Mouse (Mus musculus): ENCODE results near the gene Nfe2l1. TPM values are rescaled to one million over a fixed set of nuclear protein-coding genes. Genes with fewer than 3 reads are reported as not detected.

The Nfe2l1 gene
- polyA plus RNA-seq, 1 experiment from 2014 or later = 68.2 TPM

DNA sequence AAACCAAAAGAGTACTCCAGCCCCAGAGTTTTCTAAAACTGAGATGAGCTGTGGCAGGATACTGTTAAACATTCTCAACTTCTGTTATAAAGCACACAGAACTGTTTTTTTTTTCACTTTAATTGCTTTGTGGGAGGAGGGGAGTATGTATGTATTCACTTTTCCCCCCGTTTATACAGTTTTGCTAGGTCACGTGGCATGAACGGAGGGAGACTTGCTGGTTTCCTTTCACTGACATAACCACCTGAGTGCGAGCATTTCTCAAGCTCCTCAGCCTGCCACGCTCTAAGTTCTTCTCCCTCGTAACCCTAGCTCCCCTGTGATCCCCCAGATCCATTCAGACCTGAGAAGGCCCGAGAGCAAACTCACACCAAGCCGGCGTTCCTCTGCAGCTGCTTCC is 57.4 kb downstream of the Nfe2l1 start:
- ATAC-seq (ENCODE audit: low read depth) = no peak
- Histone ChIP-seq H3K9ac (ENCODE audit: low read length) (no peak overlapping the region), H3K27ac (ENCODE audit: low read length) (no peak overlapping the region), H3K9me3 (ENCODE audit: control insufficient read depth, low read length) (no peaks in the 10 kb centered on the region), H3K4me1 (replicated peaks; ENCODE audit: control insufficient read depth, insufficient read depth, low read length) (peaks cover 19% of the 10 kb centered on the region), H3K4me2 (ENCODE audit: low read depth, low read length) (no peak overlapping the region), H3K36me3 (ENCODE audit: control insufficient read depth, insufficient read depth, low read length) (peaks cover 20% of the 10 kb centered on the region), H3K4me3 (ENCODE audit: low read length) (no peak overlapping the region), H3K27me3 (ENCODE audit: control insufficient read depth, insufficient read depth, low read depth, low read length) (no peaks in the 10 kb centered on the region)
- WGBS = 85% methylated on average over 9 of the region's 9 CpGs

- Histone ChIP-seq H3K9ac (ENCODE audit: low read length) (no peak overlapping the region), H3K4me2 (ENCODE audit: low read depth, low read length) (no peak overlapping the region), H3K4me3 (ENCODE audit: low read length) (no peak overlapping the region), H3K4me1 (replicated peaks; ENCODE audit: control insufficient read depth, insufficient read depth, low read length) (peaks cover 18% of the 10 kb centered on the region), H3K9me3 (ENCODE audit: control insufficient read depth, low read length) (no peaks in the 10 kb centered on the region), H3K36me3 (ENCODE audit: control insufficient read depth, insufficient read depth, low read length) (peaks cover 20% of the 10 kb centered on the region), H3K27me3 (ENCODE audit: control insufficient read depth, insufficient read depth, low read depth, low read length) (no peaks in the 10 kb centered on the region), H3K27ac (ENCODE audit: low read length) (no peak overlapping the region)
- 93% methylated on average over 9 of the region's 9 CpGs for WGBS
- ATAC-seq (ENCODE audit: low read depth) = no peak
These were observed 58.3 kb downstream of the Nfe2l1 start for GRCm38 (mm10) chr11:96771274-96771975.

GRCm38 (mm10) chr11:96768240-96768639 is 61.5 kb downstream of the Nfe2l1 start:
- Histone ChIP-seq H3K4me1 (replicated peaks; ENCODE audit: control insufficient read depth, insufficient read depth, low read length) (peaks cover 16% of the 10 kb centered on the region), H3K27ac (ENCODE audit: low read length) (peak overlapping the region; percentile 86), H3K27me3 (ENCODE audit: control insufficient read depth, insufficient read depth, low read depth, low read length) (no peaks in the 10 kb centered on the region), H3K4me2 (ENCODE audit: low read depth, low read length) (peak overlapping the region; percentile 11; the same call in 1 of the 2 replicates), H3K9me3 (ENCODE audit: control insufficient read depth, low read length) (no peaks in the 10 kb centered on the region), H3K4me3 (ENCODE audit: low read length) (no peak overlapping the region), H3K36me3 (ENCODE audit: control insufficient read depth, insufficient read depth, low read length) (peaks cover 20% of the 10 kb centered on the region), H3K9ac (ENCODE audit: low read length) (peak overlapping the region; percentile 39)
- WGBS = 35% methylated on average over 9 of the region's 9 CpGs
- peak; percentile 56 for ATAC-seq (ENCODE audit: low read depth)

MicroRNAs encoded within 50 kb of the gene (microRNA counts, 519-probe panel; counts per million panel counts)
- 4,434 counts per million, percentile 90 among the panel's probes with 10 or more counts for microRNA mmu-miR-152

Small RNA genes within 50 kb of the gene (microRNA-seq; reads per million reads assigned to microRNA genes)
- gene Mir152 = 189 reads per million, percentile 56 among the genes with 10 or more reads in this experiment

Other genes starting within 250 kb of the Nfe2l1 start
- 15.4 and 16.6 TPM in 2 replicates for gene Snx11, start 52.4 kb downstream of the Nfe2l1 start, polyA plus RNA-seq (2015; fragmentation: Nextera tagmentation; extraction: Ambion mirVana)
- gene Cbx1, start 40.8 kb downstream of the Nfe2l1 start, polyA plus RNA-seq (2015; fragmentation: Nextera tagmentation; extraction: Ambion mirVana) = 100 and 102 TPM in 2 replicates
- gene Copz2, start 19.9 kb upstream of the Nfe2l1 start, polyA plus RNA-seq (2015; fragmentation: Nextera tagmentation; extraction: Ambion mirVana) = 131 and 135 TPM in 2 replicates
- 67.5 and 70.6 TPM in 2 replicates for gene Cdk5rap3, start 86.5 kb upstream of the Nfe2l1 start, polyA plus RNA-seq (2015; fragmentation: Nextera tagmentation; extraction: Ambion mirVana)
- 50.5 and 60.2 TPM in 2 replicates for gene Prr15l, start 98.1 kb upstream of the Nfe2l1 start, polyA plus RNA-seq (2015; fragmentation: Nextera tagmentation; extraction: Ambion mirVana)
- gene Pnpo, start 114.0 kb upstream of the Nfe2l1 start, polyA plus RNA-seq (2015; fragmentation: Nextera tagmentation; extraction: Ambion mirVana) = 28.1 and 35.4 TPM in 2 replicates
- gene Sp2, start 153.0 kb upstream of the Nfe2l1 start, polyA plus RNA-seq (2015; fragmentation: Nextera tagmentation; extraction: Ambion mirVana) = 18.5 and 22.2 TPM in 2 replicates
- gene Sp6, start 183.4 kb upstream of the Nfe2l1 start, polyA plus RNA-seq (2015; fragmentation: Nextera tagmentation; extraction: Ambion mirVana) = 0.59 and 0.62 TPM in 2 replicates
- 29.7 and 32.9 TPM in 2 replicates for gene Scrn2, start 200.0 kb upstream of the Nfe2l1 start, polyA plus RNA-seq (2015; fragmentation: Nextera tagmentation; extraction: Ambion mirVana)
- 8.7 and 11.3 TPM in 2 replicates for gene Lrrc46, start 211.4 kb upstream of the Nfe2l1 start, polyA plus RNA-seq (2015; fragmentation: Nextera tagmentation; extraction: Ambion mirVana)
- gene Mrpl10, start 211.6 kb upstream of the Nfe2l1 start, polyA plus RNA-seq (2015; fragmentation: Nextera tagmentation; extraction: Ambion mirVana) = 74.1 and 76.5 TPM in 2 replicates
- gene Osbpl7, start 220.7 kb upstream of the Nfe2l1 start, polyA plus RNA-seq (2015; fragmentation: Nextera tagmentation; extraction: Ambion mirVana) = 12.4 and 14.3 TPM in 2 replicates

All from lung, embryonic 16.5 days (tissue).